Mouse (Mus musculus) stomach, postnatal 0 days (tissue): ENCODE data around the gene Rtl1. TPM values are rescaled to one million over a fixed set of nuclear protein-coding genes. Genes with fewer than 3 reads are reported as not detected.

Source experiments
- ATAC-seq: fragments of 200-750 bp; cut with Nextera tagmentation; 2 replicates; pipeline ENCODE4 v1.8.0; 2017; ENCODE audit not compliant: low FRiP score, low TSS enrichment
- DNase-seq: peaks from one replicate; pipeline ENCODE4 v3.0.0-alpha.2; 2016; ENCODE audit warnings: low spot score
- H3K27ac ChIP-seq: fragments of 300-500 bp; sonication (generic); replicated peaks from 2 replicates; pipeline ENCODE4 v1.5.1; 2014; ENCODE audit warnings: mild to moderate bottlenecking, control low read depth
- H3K27me3 ChIP-seq: fragments of 300-500 bp; sonication (generic); 2 replicates; pipeline ENCODE4 v1.6.1; 2014; ENCODE audit warnings: low read length; ENCODE audit not compliant: control insufficient read depth, insufficient read depth
- H3K36me3 ChIP-seq: fragments of 300-500 bp; sonication (generic); 2 replicates; pipeline ENCODE4 v1.6.1; 2014; ENCODE audit warnings: low read length, mixed read lengths; ENCODE audit not compliant: control insufficient read depth, insufficient read depth
- H3K4me1 ChIP-seq: fragments of 300-500 bp; sonication (generic); replicated peaks from 2 replicates; pipeline ENCODE4 v1.6.1; 2014; ENCODE audit warnings: antibody characterized with exemption; ENCODE audit not compliant: control insufficient read depth, insufficient read depth
- H3K4me2 ChIP-seq: fragments of 300-500 bp; sonication (generic); replicated peaks from 2 replicates; pipeline ENCODE4 v1.6.1; 2014; ENCODE audit warnings: low read depth, mild to moderate bottlenecking, control low read depth, moderate library complexity
- H3K4me3 ChIP-seq: fragments of 300-500 bp; sonication (generic); 2 replicates; pipeline ENCODE4 v1.5.1; 2014; ENCODE audit warnings: low read depth, low read length, control low read depth
- H3K9ac ChIP-seq: fragments of 300-500 bp; sonication (generic); 2 replicates; pipeline ENCODE4 v1.6.1; 2014; ENCODE audit warnings: mild to moderate bottlenecking, low read length, control low read depth, mixed read lengths
- H3K9me3 ChIP-seq: fragments of 300-500 bp; sonication (generic); 2 replicates; pipeline ENCODE4 v1.6.1; 2016; ENCODE audit warnings: low read length; ENCODE audit not compliant: control insufficient read depth
- CTCF ChIP-seq: IDR thresholded peaks from 2 replicates; pipeline ENCODE4 v1.5.1; 2016; ENCODE audit warnings: antibody characterized with exemption, low read depth, mild to moderate bottlenecking, moderate library complexity
- EP300 ChIP-seq: optimal IDR thresholded peaks from 2 replicates; pipeline ENCODE3; 2016; ENCODE audit warnings: antibody characterized with exemption
- WGBS: fragments of 180-500 bp; shearing (Covaris S2); extraction: QIAGEN DNeasy Blood & Tissue Kit; methylation state at CpG from one replicate; pipeline ENCODE4 v1.1.7; 2014; 5-methylcytosine and 5-hydroxymethylcytosine counted together
- polyA plus RNA-seq: library from polyadenylated mRNA; unstranded; fragments of >200 nt; fragmentation: Nextera tagmentation; extraction: Ambion mirVana; gene quantifications from 2 replicates; pipeline ENCODE4 v1.2.1, GENCODE M21; 2015

The Rtl1 gene
- polyA plus RNA-seq, 1 experiment from 2014 or later: 0.35 TPM

DNA sequence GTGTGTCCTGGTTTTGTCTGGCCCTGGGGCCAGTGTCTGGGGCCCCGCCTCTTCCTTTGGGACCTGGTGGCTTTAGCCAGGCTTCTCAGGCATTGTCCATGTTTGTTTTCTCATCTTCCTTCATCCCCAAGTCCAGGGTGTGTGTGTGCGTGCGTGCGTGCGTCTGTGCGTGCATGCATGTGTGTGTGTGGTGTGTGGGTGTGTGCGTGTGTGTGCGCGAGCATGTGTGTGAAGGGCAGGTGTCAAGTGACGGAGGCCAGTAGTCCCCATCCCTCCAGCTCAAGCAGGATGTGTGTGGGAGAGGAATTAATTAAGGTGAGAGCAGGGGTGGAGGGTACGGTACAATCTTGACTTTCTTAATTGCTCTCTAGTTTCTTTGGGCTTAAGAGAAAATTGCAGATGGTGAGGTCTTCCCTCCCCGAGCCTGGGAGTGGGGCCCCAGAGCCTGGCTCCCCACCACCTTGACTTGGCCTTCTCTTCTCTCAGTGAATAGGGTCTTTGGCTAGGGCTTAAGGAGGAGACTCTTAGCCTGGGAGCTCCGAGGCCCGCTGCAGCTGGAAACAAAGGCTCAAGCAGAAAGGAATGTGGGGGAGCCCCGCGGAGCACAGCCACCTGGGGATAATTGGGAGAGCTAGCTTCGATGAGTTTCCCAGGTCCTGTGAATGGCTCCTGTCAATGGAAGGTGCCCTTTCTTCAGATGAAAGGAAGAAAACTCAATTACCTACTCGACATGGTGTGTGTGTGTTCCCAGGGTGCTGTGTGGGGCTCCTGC is 47.2 kb downstream of the Rtl1 start:
- no peak for DNase-seq
- ATAC-seq: no peak

GRCm38 (mm10) chr12:109551771-109552170 is 48.4 kb downstream of the Rtl1 start:
- H3K36me3 ChIP-seq: peaks cover 2% of the 10 kb centered on the region; the same call in 1 of the 2 replicates
- TF ChIP-seq CTCF (no peak), EP300 (no peak)
- no peak overlapping the region for H3K27ac ChIP-seq
- no peak overlapping the region for H3K9ac ChIP-seq
- no peaks in the 10 kb centered on the region for H3K27me3 ChIP-seq
- no peaks in the 10 kb centered on the region for H3K9me3 ChIP-seq
- H3K4me2 ChIP-seq: no peak overlapping the region
- DNase-seq (no peak), ATAC-seq (no peak)
- no peak overlapping the region for H3K4me3 ChIP-seq
- 71% methylated on average over 2 of the region's 2 CpGs for WGBS
- no peaks in the 10 kb centered on the region for H3K4me1 ChIP-seq

More for the DNA sequence above, 47.2 kb downstream of the Rtl1 start:
- Histone ChIP-seq H3K9ac (no peak overlapping the region), H3K4me1 (no peaks in the 10 kb centered on the region), H3K27me3 (no peaks in the 10 kb centered on the region), H3K27ac (no peak overlapping the region), H3K36me3 (peaks cover 2% of the 10 kb centered on the region; the same call in 1 of the 2 replicates), H3K4me3 (no peak overlapping the region), H3K9me3 (no peaks in the 10 kb centered on the region), H3K4me2 (no peak overlapping the region)
- no peak for TF ChIP-seq EP300
- 62% methylated on average over 18 of the region's 18 CpGs for WGBS

- H3K4me1 ChIP-seq: no peaks in the 10 kb centered on the region
- ATAC-seq: no peak
- no peak for DNase-seq
- no peak overlapping the region for H3K27ac ChIP-seq
- H3K9ac ChIP-seq: no peak overlapping the region
- H3K4me3 ChIP-seq: no peak overlapping the region
- 65% methylated on average over 2 of the region's 2 CpGs for WGBS
- no peaks in the 10 kb centered on the region; the same call in 1 of the 2 replicates for H3K36me3 ChIP-seq
- H3K27me3 ChIP-seq: no peaks in the 10 kb centered on the region
- H3K4me2 ChIP-seq: no peak overlapping the region
- TF ChIP-seq EP300 (no peak), CTCF (no peak)
- no peaks in the 10 kb centered on the region for H3K9me3 ChIP-seq
Observed at GRCm38 (mm10) chr12:109547085-109547484, 53.0 kb downstream of the Rtl1 start.

DNA sequence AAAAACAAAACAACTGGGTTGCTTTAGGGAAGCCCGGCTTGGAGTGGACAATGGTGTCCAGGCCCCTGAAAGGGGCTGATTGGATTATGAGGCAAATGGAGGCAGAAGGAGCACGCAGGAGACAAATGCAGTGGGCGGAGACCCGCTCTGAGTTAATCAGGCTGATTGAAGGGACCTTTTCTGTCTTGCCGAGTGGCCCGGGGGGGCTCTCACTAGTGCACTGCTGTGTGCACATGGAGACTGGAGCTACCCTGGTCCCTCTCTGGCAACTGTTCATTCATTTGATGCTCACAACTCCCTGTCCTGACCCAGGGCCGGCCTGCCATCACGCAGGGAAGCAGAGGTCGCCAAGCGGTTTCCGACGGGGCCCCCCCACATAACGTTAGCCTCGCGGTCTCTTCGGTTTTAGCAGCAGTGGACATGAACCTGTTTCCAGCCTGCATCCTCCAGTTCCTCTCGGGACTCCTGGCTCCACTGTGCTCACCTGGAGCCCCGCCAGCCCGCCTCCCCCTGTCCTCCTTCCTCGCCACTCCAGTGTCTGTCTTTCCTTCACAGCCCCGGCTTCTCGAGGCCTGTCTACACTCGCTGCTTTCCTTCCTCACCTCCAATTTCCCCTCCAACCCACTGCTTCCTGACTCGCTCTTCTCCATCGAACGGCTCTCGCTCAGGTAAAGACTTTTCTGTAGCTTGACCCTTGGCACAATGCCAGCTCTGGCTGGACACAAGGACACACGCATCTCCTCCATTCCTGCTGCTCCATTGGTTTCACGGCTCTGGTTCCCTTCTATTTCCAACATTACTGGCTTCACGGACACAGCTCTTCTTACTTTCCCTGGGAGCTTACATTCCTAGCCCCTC is 54.0 kb downstream of the Rtl1 start:
- no peak for ATAC-seq
- H3K4me2 ChIP-seq: no peak overlapping the region
- WGBS: 72% methylated on average over 30 of the region's 30 CpGs
- no peaks in the 10 kb centered on the region for H3K9me3 ChIP-seq
- no peak overlapping the region for H3K4me3 ChIP-seq
- no peak for DNase-seq
- TF ChIP-seq EP300: no peak
- TF ChIP-seq CTCF: no peak
- H3K27ac ChIP-seq: no peak overlapping the region
- no peaks in the 10 kb centered on the region for H3K27me3 ChIP-seq
- H3K36me3 ChIP-seq: no peaks in the 10 kb centered on the region; the same call in 1 of the 2 replicates
- H3K4me1 ChIP-seq: no peaks in the 10 kb centered on the region
- no peak overlapping the region for H3K9ac ChIP-seq

DNA sequence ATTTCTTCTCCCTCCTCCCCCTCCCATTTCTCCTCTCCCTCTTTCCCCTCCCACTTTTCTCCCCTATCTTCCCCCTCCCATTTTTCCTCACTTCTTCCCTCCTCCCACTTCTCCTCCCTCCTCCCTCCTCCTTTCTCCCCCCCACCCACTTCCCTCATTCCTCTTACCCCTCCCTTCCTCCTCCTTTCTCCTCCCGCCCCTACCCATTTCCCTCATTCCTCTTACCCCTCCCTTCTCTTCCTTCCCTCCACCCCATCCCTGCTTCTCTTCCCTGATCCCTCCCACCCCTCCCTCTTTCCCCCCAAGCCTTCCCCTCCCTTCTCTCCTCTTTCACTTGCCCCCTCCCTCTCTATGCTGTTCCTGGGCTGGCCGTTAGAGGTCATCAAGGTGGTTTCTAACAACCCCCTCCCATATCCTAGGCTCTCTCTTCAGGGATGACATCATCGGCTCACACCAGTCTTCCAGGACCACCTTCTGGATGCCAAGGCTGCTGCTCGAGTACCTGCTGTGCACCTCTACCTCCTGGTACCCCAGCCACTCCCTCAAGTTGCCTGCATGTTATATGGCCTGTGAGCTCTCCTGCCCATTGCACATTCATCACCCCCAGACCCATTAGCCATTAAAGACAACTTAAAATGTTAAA is 56.7 kb downstream of the Rtl1 start:
- no peak overlapping the region for H3K27ac ChIP-seq
- H3K9me3 ChIP-seq: peaks cover 8% of the 10 kb centered on the region; the same call in 1 of the 2 replicates
- no peak overlapping the region for H3K4me2 ChIP-seq
- no peak for ATAC-seq
- WGBS: 90% methylated on average over 4 of the region's 4 CpGs
- H3K36me3 ChIP-seq: no peaks in the 10 kb centered on the region
- no peaks in the 10 kb centered on the region for H3K27me3 ChIP-seq
- TF ChIP-seq CTCF (no peak), EP300 (no peak)
- DNase-seq: no peak
- no peaks in the 10 kb centered on the region for H3K4me1 ChIP-seq
- H3K9ac ChIP-seq: no peak overlapping the region
- H3K4me3 ChIP-seq: no peak overlapping the region
